Mouse (Mus musculus) heart, embryonic 10.5 days (tissue): Measurements from ENCODE around the gene Ube3b. TPM values are rescaled to one million over a fixed set of nuclear protein-coding genes. Genes with fewer than 3 reads are reported as not detected.

ENCODE experiments used
- DNase-seq: peaks from one replicate; pipeline ENCODE4 v3.0.0-alpha.2; 2017; ENCODE audit warnings: low spot score
- H3K27ac ChIP-seq: fragments of 300-500 bp; sonication (generic); 2 replicates; pipeline ENCODE4 v1.5.1; 2016; ENCODE audit warnings: mild to moderate bottlenecking
- H3K27me3 ChIP-seq: fragments of 300-500 bp; sonication (generic); 2 replicates; pipeline ENCODE4 v1.6.1; 2016; ENCODE audit warnings: mild to moderate bottlenecking; ENCODE audit not compliant: poor library complexity, insufficient read depth, severe bottlenecking
- H3K36me3 ChIP-seq: fragments of 300-500 bp; sonication (generic); 2 replicates; pipeline ENCODE4 v1.6.1; 2016; ENCODE audit warnings: mild to moderate bottlenecking, moderate library complexity
- H3K4me1 ChIP-seq: fragments of 300-500 bp; sonication (generic); 2 replicates; pipeline ENCODE4 v1.6.1; 2016; ENCODE audit warnings: mild to moderate bottlenecking
- H3K4me3 ChIP-seq: fragments of 300-500 bp; sonication (generic); 2 replicates; pipeline ENCODE4 v1.5.1; 2016; ENCODE audit warnings: mild to moderate bottlenecking, moderate library complexity
- H3K9me3 ChIP-seq: fragments of 300-500 bp; sonication (generic); 2 replicates; pipeline ENCODE4 v1.6.1; 2016; ENCODE audit warnings: mild to moderate bottlenecking, moderate library complexity
- WGBS: fragments of 180-500 bp; shearing (Covaris S2); methylation state at CpG from one replicate; pipeline ENCODE4 v1.1.7; 2016; 5-methylcytosine and 5-hydroxymethylcytosine counted together
- polyA plus RNA-seq: library from polyadenylated mRNA; unstranded; fragments of >200 nt; fragmentation: Nextera tagmentation; extraction: Ambion mirVana; gene quantifications from 2 replicates; pipeline ENCODE4 v1.2.1, GENCODE M21; 2016

The Ube3b gene
- polyA plus RNA-seq, 1 experiment from 2014 or later: 47.9 TPM

GRCm38 (mm10) chr5:114368121-114368520 lies 12.3 kb upstream of the Ube3b start:
- no peak for DNase-seq
- H3K36me3 ChIP-seq: peaks cover 93% of the 10 kb centered on the region
- WGBS: 94% methylated on average over 14 of the region's 14 CpGs

DNA sequence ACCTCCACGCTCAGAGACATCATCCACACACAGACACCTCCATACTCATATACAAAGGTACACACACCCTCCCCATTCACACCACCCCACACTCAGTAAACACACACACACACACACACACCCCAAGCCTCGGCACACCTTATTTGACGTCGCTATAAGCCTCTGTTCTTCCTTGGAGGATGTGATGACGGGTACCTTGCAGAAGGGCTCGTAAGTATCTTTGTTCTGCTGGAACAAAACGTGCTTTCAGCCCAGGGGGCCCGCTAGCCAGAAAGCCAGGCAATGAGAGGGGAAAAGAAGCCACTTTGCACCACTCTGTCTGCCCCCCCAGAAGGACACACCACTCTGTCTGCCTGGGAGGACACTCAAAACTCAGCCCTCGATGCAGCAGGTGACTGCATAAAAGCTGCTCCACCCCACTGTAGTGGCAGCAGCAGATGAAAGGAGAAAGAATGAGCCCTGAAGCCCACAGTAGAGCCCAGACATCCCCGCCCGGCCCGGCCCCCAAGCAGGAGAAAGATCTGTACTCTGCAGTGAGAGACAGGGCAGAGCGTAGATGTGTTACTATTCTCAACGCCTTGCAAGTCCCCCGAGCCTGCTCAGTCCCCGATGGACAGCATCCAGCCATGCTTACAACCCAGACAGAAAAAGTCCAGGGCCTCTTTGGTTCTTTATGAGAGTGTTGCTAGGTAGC lies 11.5 kb upstream of the Ube3b start:
- H3K4me1 ChIP-seq: peaks cover 56% of the 10 kb centered on the region
- H3K9me3 ChIP-seq: no peaks in the 10 kb centered on the region
- 88% methylated on average over 16 of the region's 16 CpGs for WGBS
- peaks cover 93% of the 10 kb centered on the region for H3K36me3 ChIP-seq
- H3K27me3 ChIP-seq: no peaks in the 10 kb centered on the region
- H3K27ac ChIP-seq: no peak overlapping the region
- no peak for DNase-seq
- H3K4me3 ChIP-seq: no peak overlapping the region

More at GRCm38 (mm10) chr5:114368121-114368520, 12.3 kb upstream of the Ube3b start:
- H3K4me3 ChIP-seq: no peak overlapping the region
- H3K4me1 ChIP-seq: peaks cover 47% of the 10 kb centered on the region
- H3K27me3 ChIP-seq: no peaks in the 10 kb centered on the region
- H3K9me3 ChIP-seq: no peaks in the 10 kb centered on the region
- H3K27ac ChIP-seq: no peak overlapping the region

- 85% methylated on average over 9 of the region's 9 CpGs for WGBS
- Histone ChIP-seq H3K4me3 (no peak overlapping the region), H3K27me3 (no peaks in the 10 kb centered on the region), H3K4me1 (peaks cover 65% of the 10 kb centered on the region), H3K9me3 (no peaks in the 10 kb centered on the region), H3K36me3 (peaks cover 93% of the 10 kb centered on the region), H3K27ac (peak overlapping the region; percentile 19)
- DNase-seq: no peak
These were observed 10.5 kb upstream of the Ube3b start for GRCm38 (mm10) chr5:114369921-114370320.

DNA sequence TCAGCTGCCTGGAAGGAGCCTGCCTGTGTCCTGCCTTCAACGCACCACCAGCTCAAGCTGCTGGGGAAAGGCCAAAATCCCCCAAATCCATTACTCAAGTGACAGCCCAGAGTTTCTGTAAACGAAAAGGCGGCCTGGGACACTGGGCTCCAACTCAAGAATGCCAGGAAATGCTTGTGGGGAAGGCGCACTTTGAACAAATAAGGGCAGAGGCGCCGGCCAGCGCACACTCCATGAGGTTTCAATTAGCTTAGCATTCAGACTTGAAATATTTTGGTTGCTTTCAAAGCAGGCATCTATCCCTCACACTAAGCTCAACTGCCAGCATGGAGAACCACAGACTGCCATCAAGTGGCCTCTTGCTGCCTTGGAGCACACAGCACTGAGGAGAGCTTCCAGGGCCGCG lies 10.0 kb upstream of the Ube3b start:
- Histone ChIP-seq H3K4me3 (no peak overlapping the region), H3K9me3 (no peaks in the 10 kb centered on the region), H3K4me1 (peaks cover 68% of the 10 kb centered on the region), H3K36me3 (peaks cover 93% of the 10 kb centered on the region), H3K27ac (peak overlapping the region; percentile 67), H3K27me3 (no peaks in the 10 kb centered on the region)
- 55% methylated on average over 9 of the region's 9 CpGs for WGBS
- DNase-seq: no peak

DNA sequence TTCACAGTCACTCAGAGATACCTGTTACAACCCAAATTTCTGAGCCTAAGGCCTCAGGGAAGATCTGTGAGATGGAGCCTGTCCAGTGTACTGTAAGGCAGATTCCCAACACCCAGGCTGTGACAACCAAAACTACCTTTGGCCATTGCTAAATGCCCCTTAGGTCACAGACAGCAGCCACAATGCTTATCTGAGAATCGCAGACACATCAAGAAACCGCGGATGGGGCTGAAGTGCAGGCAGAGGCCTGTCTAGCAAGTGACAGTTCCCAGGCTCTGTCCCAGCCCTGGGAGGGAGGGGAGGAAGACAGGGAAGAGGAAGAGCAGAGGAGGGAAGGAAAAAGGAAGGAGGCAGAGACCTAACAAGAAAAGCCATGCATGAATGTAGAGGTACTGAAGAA lies 9.1 kb upstream of the Ube3b start:
- 5% methylated on average over 3 of the region's 3 CpGs for WGBS
- Histone ChIP-seq H3K27me3 (no peaks in the 10 kb centered on the region), H3K4me3 (no peak overlapping the region), H3K27ac (peak overlapping the region; percentile 67), H3K36me3 (peaks cover 92% of the 10 kb centered on the region), H3K4me1 (peaks cover 75% of the 10 kb centered on the region), H3K9me3 (no peaks in the 10 kb centered on the region)
- no peak for DNase-seq

GRCm38 (mm10) chr5:114371731-114372473 lies 8.5 kb upstream of the Ube3b start:
- no peak overlapping the region for H3K4me3 ChIP-seq
- no peak for DNase-seq

GRCm38 (mm10) chr5:114372565-114372964 lies 7.8 kb upstream of the Ube3b start:
- peak overlapping the region; percentile 67 for H3K27ac ChIP-seq
- H3K27me3 ChIP-seq: no peaks in the 10 kb centered on the region
- H3K36me3 ChIP-seq: peaks cover 83% of the 10 kb centered on the region
- no peaks in the 10 kb centered on the region for H3K9me3 ChIP-seq
- 39% methylated on average over 11 of the region's 11 CpGs for WGBS
- no peak for DNase-seq
- peaks cover 87% of the 10 kb centered on the region for H3K4me1 ChIP-seq
- no peak overlapping the region for H3K4me3 ChIP-seq

More at GRCm38 (mm10) chr5:114371731-114372473, 8.5 kb upstream of the Ube3b start:
- peak overlapping the region; percentile 67 for H3K27ac ChIP-seq
- no peaks in the 10 kb centered on the region for H3K9me3 ChIP-seq
- peaks cover 90% of the 10 kb centered on the region for H3K36me3 ChIP-seq
- peaks cover 81% of the 10 kb centered on the region for H3K4me1 ChIP-seq
- no peaks in the 10 kb centered on the region for H3K27me3 ChIP-seq
- 48% methylated on average over 25 of the region's 25 CpGs for WGBS

GRCm38 (mm10) chr5:114373174-114373573 lies 7.2 kb upstream of the Ube3b start:
- no peak for DNase-seq
- no peaks in the 10 kb centered on the region for H3K27me3 ChIP-seq
- no peaks in the 10 kb centered on the region for H3K9me3 ChIP-seq
- H3K4me1 ChIP-seq: peaks cover 93% of the 10 kb centered on the region
- peak overlapping the region; percentile 67 for H3K27ac ChIP-seq
- WGBS: 74% methylated on average over 11 of the region's 11 CpGs
- no peak overlapping the region for H3K4me3 ChIP-seq
- peaks cover 77% of the 10 kb centered on the region for H3K36me3 ChIP-seq

DNA sequence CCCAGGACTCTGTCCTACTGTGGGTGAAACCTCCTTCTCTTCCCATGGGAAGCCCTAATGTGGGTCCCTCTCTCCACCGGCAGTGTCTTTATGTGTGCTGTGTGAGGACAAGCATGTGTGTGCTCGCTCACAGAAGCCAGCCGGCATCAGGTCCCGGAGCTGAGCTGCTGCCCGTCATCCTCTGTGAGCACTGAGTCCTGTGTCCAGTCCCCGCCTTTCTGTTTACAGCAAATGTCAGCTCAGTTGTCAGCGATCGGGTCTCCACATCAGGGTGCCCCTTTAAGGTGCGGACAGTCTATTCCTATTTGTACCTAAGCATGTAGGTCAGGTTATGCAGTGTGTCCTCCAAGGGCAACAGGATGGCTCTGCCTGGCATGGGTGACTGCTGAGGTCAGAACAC lies 6.8 kb upstream of the Ube3b start:
- no peak overlapping the region for H3K4me3 ChIP-seq
- DNase-seq: no peak
- no peaks in the 10 kb centered on the region for H3K9me3 ChIP-seq
- H3K36me3 ChIP-seq: peaks cover 73% of the 10 kb centered on the region
- H3K27me3 ChIP-seq: no peaks in the 10 kb centered on the region
- H3K4me1 ChIP-seq: peaks cover 96% of the 10 kb centered on the region
- 82% methylated on average over 9 of the region's 9 CpGs for WGBS
- H3K27ac ChIP-seq: peak overlapping the region; percentile 67

GRCm38 (mm10) chr5:114374409-114375213 lies 5.8 kb upstream of the Ube3b start:
- Histone ChIP-seq H3K4me3 (no peak overlapping the region), H3K27ac (peak overlapping the region; percentile 43; the same call in 1 of the 2 replicates), H3K9me3 (no peaks in the 10 kb centered on the region), H3K4me1 (peaks cover 98% of the 10 kb centered on the region), H3K27me3 (no peaks in the 10 kb centered on the region), H3K36me3 (peaks cover 63% of the 10 kb centered on the region)
- no peak for DNase-seq
- 79% methylated on average over 23 of the region's 23 CpGs for whole genome bisulfite sequencing

DNA sequence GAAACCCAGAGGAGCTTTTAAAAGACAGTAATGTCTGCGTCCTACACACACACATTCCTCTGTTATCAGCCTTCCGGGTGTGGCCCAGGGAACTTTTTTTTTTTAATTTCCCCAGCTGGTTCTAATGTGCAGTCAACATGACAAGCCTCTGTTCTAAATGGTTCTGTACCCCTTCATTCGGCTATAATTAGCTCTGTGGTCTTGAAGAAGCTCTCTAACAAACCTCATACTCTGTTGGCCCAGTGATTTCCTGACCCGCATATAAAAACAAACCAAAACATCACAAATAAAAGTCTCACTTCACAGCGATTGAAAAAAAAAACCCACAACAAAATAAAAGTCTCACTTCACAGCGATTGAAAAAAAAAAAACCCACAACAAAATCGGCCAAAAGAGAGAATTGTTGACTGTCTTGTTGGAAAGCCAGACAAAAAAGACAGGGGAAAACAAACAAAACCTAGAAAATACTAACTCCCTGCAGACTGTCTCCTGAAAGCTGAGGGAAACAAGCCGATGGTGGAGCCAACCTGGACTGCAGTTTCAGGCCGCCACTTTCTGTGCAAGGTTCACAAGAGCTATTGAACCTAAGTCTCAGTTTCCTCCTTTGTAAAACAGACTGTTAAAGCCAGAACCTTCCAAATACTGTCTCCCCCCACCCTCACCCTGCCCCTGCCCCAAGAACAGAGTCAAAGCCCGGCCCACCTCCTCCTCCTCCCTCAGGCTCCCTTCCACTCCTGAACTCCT lies 2.1 kb upstream of the Ube3b start:
- WGBS: 39% methylated on average over 10 of the region's 10 CpGs
- Histone ChIP-seq H3K9me3 (no peaks in the 10 kb centered on the region), H3K36me3 (peaks cover 38% of the 10 kb centered on the region), H3K27me3 (no peaks in the 10 kb centered on the region), H3K27ac (peak overlapping the region; percentile 98), H3K4me1 (peaks cover 73% of the 10 kb centered on the region), H3K4me3 (peak overlapping the region; percentile 92)
- DNase-seq: no peak

DNA sequence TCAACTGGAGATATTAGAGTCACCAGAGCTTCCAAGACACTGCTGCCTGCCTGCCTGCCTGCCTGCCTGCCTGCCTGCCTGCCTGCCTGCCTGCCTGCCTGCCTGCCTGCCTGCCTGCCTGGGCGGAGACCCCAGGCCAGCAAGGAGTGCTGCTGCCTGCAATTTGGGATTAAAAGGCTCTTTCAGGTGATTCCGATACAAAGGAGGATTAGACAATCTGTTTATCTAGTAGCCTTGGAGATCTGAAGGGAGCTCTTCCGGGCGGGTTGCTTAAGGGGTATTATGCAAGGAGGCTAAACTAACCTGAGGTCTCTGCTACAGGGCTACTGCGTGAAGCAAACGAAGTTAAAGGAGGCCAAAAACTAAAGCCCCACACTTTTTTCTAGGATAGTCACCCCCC lies 1.5 kb upstream of the Ube3b start:
- Histone ChIP-seq H3K9me3 (no peaks in the 10 kb centered on the region), H3K36me3 (peaks cover 37% of the 10 kb centered on the region), H3K27me3 (no peaks in the 10 kb centered on the region), H3K27ac (peak overlapping the region; percentile 98), H3K4me3 (peak overlapping the region; percentile 92), H3K4me1 (peaks cover 67% of the 10 kb centered on the region)
- WGBS: 42% methylated on average over 6 of the region's 6 CpGs
- no peak for DNase-seq
